Mouse (Mus musculus) stomach, postnatal 0 days (tissue): ENCODE results near the gene Mlana.

Source experiments
- CTCF ChIP-seq: IDR thresholded peaks from 2 replicates; pipeline ENCODE4 v1.5.1; 2016; ENCODE audit warnings: antibody characterized with exemption, low read depth, mild to moderate bottlenecking, moderate library complexity
- EP300 ChIP-seq: optimal IDR thresholded peaks from 2 replicates; pipeline ENCODE3; 2016; ENCODE audit warnings: antibody characterized with exemption

GRCm38 (mm10) chr19:29657558-29657957, 40.1 kb upstream of the Mlana start:
- TF ChIP-seq CTCF (no peak), EP300 (no peak)
